Mouse (Mus musculus) stomach, postnatal 0 days (tissue): ENCODE data around the gene Sephs2. TPM values are rescaled to one million over a fixed set of nuclear protein-coding genes. Genes with fewer than 3 reads are reported as not detected.
A peak's percentile ranks its signal among the peaks of the same experiment; 100 is the strongest.

Experiments used
- ATAC-seq: fragments of 200-750 bp; cut with Nextera tagmentation; 2 replicates; pipeline ENCODE4 v1.8.0; 2017; ENCODE audit not compliant: low FRiP score, low TSS enrichment
- DNase-seq: peaks from one replicate; pipeline ENCODE4 v3.0.0-alpha.2; 2016; ENCODE audit warnings: low spot score
- H3K27ac ChIP-seq: fragments of 300-500 bp; sonication (generic); replicated peaks from 2 replicates; pipeline ENCODE4 v1.5.1; 2014; ENCODE audit warnings: mild to moderate bottlenecking, control low read depth
- H3K27me3 ChIP-seq: fragments of 300-500 bp; sonication (generic); 2 replicates; pipeline ENCODE4 v1.6.1; 2014; ENCODE audit warnings: low read length; ENCODE audit not compliant: control insufficient read depth, insufficient read depth
- H3K36me3 ChIP-seq: fragments of 300-500 bp; sonication (generic); 2 replicates; pipeline ENCODE4 v1.6.1; 2014; ENCODE audit warnings: low read length, mixed read lengths; ENCODE audit not compliant: control insufficient read depth, insufficient read depth
- H3K4me1 ChIP-seq: fragments of 300-500 bp; sonication (generic); replicated peaks from 2 replicates; pipeline ENCODE4 v1.6.1; 2014; ENCODE audit warnings: antibody characterized with exemption; ENCODE audit not compliant: control insufficient read depth, insufficient read depth
- H3K4me2 ChIP-seq: fragments of 300-500 bp; sonication (generic); replicated peaks from 2 replicates; pipeline ENCODE4 v1.6.1; 2014; ENCODE audit warnings: low read depth, mild to moderate bottlenecking, control low read depth, moderate library complexity
- H3K4me3 ChIP-seq: fragments of 300-500 bp; sonication (generic); 2 replicates; pipeline ENCODE4 v1.5.1; 2014; ENCODE audit warnings: low read depth, low read length, control low read depth
- H3K9ac ChIP-seq: fragments of 300-500 bp; sonication (generic); 2 replicates; pipeline ENCODE4 v1.6.1; 2014; ENCODE audit warnings: mild to moderate bottlenecking, low read length, control low read depth, mixed read lengths
- H3K9me3 ChIP-seq: fragments of 300-500 bp; sonication (generic); 2 replicates; pipeline ENCODE4 v1.6.1; 2016; ENCODE audit warnings: low read length; ENCODE audit not compliant: control insufficient read depth
- CTCF ChIP-seq: IDR thresholded peaks from 2 replicates; pipeline ENCODE4 v1.5.1; 2016; ENCODE audit warnings: antibody characterized with exemption, low read depth, mild to moderate bottlenecking, moderate library complexity
- EP300 ChIP-seq: optimal IDR thresholded peaks from 2 replicates; pipeline ENCODE3; 2016; ENCODE audit warnings: antibody characterized with exemption
- WGBS: fragments of 180-500 bp; shearing (Covaris S2); extraction: QIAGEN DNeasy Blood & Tissue Kit; methylation state at CpG from one replicate; pipeline ENCODE4 v1.1.7; 2014; 5-methylcytosine and 5-hydroxymethylcytosine counted together
- polyA plus RNA-seq: library from polyadenylated mRNA; unstranded; fragments of >200 nt; fragmentation: Nextera tagmentation; extraction: Ambion mirVana; gene quantifications from 2 replicates; pipeline ENCODE4 v1.2.1, GENCODE M21; 2015

Sephs2 gene
- polyA plus RNA-seq, 1 experiment from 2014 or later, result 113 TPM

GRCm38 (mm10) chr7:127244658-127245510 lies 29.0 kb downstream of the Sephs2 start:
- H3K4me1 ChIP-seq, result no peaks in the 10 kb centered on the region
- no peak for DNase-seq

DNA sequence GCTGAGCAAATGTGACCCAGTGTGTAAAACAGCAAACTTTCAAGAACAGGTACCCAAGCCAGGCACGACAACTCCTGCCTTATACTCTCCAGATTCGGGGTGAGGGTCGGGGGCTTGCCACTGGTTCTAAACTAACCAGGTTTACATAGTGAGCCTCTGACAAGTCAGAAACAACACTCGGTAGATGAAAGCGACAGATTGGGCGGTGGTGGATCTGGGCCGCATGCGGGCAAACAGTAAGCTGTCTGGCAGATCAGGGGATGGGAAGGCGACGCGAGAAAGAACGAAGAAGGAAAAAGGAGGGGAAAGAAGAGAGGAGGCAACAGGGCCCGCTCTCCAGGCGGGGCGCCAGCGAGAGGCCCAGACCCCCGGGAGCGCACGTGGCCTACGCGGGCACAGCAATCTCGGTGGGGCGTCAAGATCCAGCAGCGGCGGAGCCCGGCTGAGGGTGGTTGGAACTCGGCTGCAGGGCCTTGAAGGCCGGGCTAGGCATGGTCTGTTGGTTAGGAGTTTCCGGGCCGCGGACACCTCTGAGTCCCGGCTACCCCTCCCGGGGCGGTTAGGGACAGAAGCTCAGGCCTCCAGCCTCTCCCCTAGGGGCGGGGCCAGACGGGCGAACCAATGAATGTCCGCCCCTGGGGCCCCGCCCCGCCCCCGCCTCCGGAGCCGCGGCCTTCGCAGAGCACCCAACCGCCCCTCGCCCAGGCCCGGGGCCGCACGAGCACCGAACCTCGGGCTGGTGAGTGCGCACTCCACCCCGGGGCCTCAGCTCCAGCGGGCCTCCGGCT lies 29.8 kb downstream of the Sephs2 start, which contains the start of gene Zfp771:
Zfp771 (plus strand) TSS at position 405 of the 788 bp plus-strand sequence.
- TF ChIP-seq EP300 (peak; percentile 58), CTCF (peak; percentile 38)
- peak; percentile 96 for ATAC-seq
- H3K9me3 ChIP-seq, result no peaks in the 10 kb centered on the region
- no peaks in the 10 kb centered on the region for H3K4me1 ChIP-seq
- peak within 1 kb of the TSS; percentile 96 for H3K9ac ChIP-seq
- H3K36me3 ChIP-seq, result 0 out of 2 replicates have a peak, but pooled peaks cover 3% of the 10 kb centered on the region
- peak within 1 kb of the TSS; percentile 80 for H3K4me3 ChIP-seq
- peak within 1 kb of the TSS; percentile 77 for H3K4me2 ChIP-seq
- no peaks in the 10 kb centered on the region for H3K27me3 ChIP-seq
- H3K27ac ChIP-seq, result peak within 1 kb of the TSS; percentile 96
- DNase-seq, result peak; percentile 96
- WGBS, result under 1% methylated on average over 56 of the region's 56 CpGs

More at GRCm38 (mm10) chr7:127244658-127245510, 29.0 kb downstream of the Sephs2 start:
- peaks cover 7% of the 10 kb centered on the region; the same call in 1 of the 2 replicates for H3K36me3 ChIP-seq
- 8% methylated on average over 33 of the region's 33 CpGs for WGBS
- H3K9ac ChIP-seq, result peak overlapping the region; percentile 96
- ATAC-seq, result peak; percentile 78
- H3K4me3 ChIP-seq, result peak overlapping the region; percentile 80
- no peaks in the 10 kb centered on the region for H3K27me3 ChIP-seq
- H3K9me3 ChIP-seq, result no peaks in the 10 kb centered on the region
- H3K27ac ChIP-seq, result peak overlapping the region; percentile 96
- TF ChIP-seq CTCF, result no peak
- no peak for TF ChIP-seq EP300
- peak overlapping the region; percentile 77 for H3K4me2 ChIP-seq

- DNase-seq (no peak), ATAC-seq (no peak)
- Histone ChIP-seq H3K4me1 (no peaks in the 10 kb centered on the region), H3K4me3 (peak overlapping the region; percentile 80), H3K9me3 (no peaks in the 10 kb centered on the region), H3K36me3 (0 out of 2 replicates have a peak, but pooled peaks cover 3% of the 10 kb centered on the region), H3K4me2 (peak overlapping the region; percentile 77), H3K9ac (peak overlapping the region; percentile 96), H3K27ac (peak overlapping the region; percentile 96), H3K27me3 (no peaks in the 10 kb centered on the region)
- TF ChIP-seq EP300 (no peak), CTCF (peak; percentile 13; the same call in 1 of the 2 replicates)
- WGBS, result 23% methylated on average over 2 of the region's 2 CpGs
Observed at GRCm38 (mm10) chr7:127243361-127243867, 30.4 kb downstream of the Sephs2 start.

DNA sequence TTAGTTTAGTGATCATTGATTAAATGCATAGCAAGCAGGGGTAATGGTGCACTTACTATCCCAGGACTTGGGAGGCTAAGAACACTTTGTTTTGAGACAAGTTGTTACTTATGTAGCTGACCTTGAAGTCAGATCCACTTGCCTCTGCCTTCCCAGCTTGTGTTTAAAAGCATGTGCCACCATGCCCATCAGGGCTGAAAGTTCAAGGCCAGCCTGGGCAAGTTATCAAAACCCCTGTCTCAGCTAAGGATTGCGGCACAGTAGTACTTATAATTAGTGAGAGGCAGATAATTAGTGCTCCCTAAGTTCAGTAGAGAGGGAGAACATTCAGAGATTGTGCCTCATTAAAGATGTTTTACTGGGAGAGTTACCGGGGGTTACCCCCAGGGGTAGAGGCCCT lies 39.1 kb downstream of the Sephs2 start:
- no peak overlapping the region for H3K9ac ChIP-seq
- ATAC-seq (no peak), DNase-seq (no peak)
- H3K27ac ChIP-seq, result no peak overlapping the region
- H3K4me1 ChIP-seq, result no peaks in the 10 kb centered on the region
- 91% methylated on average over 2 of the region's 2 CpGs for WGBS
- TF ChIP-seq CTCF (no peak), EP300 (no peak)
- no peak overlapping the region for H3K4me3 ChIP-seq
- no peaks in the 10 kb centered on the region for H3K9me3 ChIP-seq
- no peak overlapping the region for H3K4me2 ChIP-seq
- H3K36me3 ChIP-seq, result peaks cover 22% of the 10 kb centered on the region
- H3K27me3 ChIP-seq, result no peaks in the 10 kb centered on the region

DNA sequence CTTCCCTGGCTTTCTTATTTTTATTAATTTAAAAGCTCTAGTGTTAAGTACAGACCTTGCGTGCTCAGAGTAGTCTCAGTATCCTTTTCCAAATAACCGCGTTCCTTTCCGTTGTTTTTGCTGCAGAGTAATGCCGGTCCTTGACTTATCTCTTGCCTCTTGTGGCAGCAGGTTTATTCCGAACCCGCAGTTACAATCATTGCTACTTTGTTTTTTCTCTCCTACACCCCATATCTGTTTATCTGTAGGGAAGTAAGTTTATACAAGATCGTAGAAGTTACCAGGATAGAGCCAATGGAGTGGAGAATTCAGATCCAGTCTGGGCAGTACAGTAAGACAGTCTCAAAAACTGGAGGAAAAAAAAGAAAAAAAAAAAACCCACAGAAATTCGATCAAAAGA lies 40.1 kb downstream of the Sephs2 start:
- Histone ChIP-seq H3K27ac (no peak overlapping the region; the same call in 1 of the 2 replicates), H3K36me3 (peaks cover 22% of the 10 kb centered on the region)
- 2% methylated on average over 9 of the region's 9 CpGs for WGBS

More for the DNA sequence above, 40.1 kb downstream of the Sephs2 start:
- peak overlapping the region; percentile 87 for H3K9ac ChIP-seq
- TF ChIP-seq EP300 (no peak), CTCF (no peak)
- H3K4me1 ChIP-seq, result no peaks in the 10 kb centered on the region
- H3K4me2 ChIP-seq, result peak overlapping the region; percentile 79
- no peaks in the 10 kb centered on the region for H3K27me3 ChIP-seq
- H3K4me3 ChIP-seq, result peak overlapping the region; percentile 80
- no peaks in the 10 kb centered on the region for H3K9me3 ChIP-seq
- no peak for ATAC-seq
- DNase-seq, result no peak
